Mouse (Mus musculus) spleen, postnatal 4 days (tissue): Measurements from ENCODE around the gene 1700001K19Rik.
"Not testable (repeated sequence)": the region's sequence is repeated elsewhere in the genome, so short reads cannot be mapped to it uniquely, and the experiment has no call there.

ENCODE experiments used
- DNase-seq, 2 experiments: peaks; one replicate each; pipeline ENCODE4 v3.0.0; 2022; ENCODE audit warnings: low spot score in 2 of 2

1700001K19Rik gene

DNA sequence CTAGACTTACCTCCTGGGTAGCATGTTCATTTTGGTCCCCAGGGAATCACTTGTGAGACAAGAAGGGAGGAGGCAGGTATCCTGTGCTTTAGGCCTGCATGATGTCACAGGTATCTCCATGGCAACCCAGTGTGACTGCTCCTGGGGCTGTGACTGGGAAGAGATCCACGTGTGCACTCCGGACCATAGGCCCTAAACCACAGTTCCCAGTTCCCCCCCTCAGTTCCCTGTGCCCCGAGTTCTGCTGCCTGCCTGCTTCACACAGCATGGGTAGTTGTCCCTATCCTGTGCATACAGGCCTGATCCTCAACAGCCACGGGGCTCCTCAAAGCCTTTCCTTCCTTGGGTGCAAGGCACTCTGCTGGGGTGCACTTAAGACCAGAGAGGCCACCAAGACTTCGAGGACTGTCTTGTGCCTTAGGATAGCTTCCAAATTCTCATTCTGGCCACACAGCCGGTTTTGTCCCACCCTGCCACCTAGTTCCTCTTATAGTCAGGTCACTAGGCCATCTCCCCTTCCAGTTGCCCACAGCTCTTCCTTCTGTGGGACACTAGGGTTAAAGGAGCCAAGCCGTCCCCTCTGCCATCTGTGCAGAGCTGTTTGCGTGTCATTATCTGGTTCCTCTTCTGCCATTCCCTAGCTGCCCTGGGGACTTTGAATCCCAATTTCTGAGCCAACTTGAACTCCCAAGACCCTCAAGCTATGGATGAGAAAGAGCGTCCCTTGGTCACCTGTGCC lies at the start of gene 1700001K19Rik:
Gene 1700001K19Rik (minus strand): TSS at position 59 of the 739 bp plus-strand sequence.
- DNase-seq = no peak

DNA sequence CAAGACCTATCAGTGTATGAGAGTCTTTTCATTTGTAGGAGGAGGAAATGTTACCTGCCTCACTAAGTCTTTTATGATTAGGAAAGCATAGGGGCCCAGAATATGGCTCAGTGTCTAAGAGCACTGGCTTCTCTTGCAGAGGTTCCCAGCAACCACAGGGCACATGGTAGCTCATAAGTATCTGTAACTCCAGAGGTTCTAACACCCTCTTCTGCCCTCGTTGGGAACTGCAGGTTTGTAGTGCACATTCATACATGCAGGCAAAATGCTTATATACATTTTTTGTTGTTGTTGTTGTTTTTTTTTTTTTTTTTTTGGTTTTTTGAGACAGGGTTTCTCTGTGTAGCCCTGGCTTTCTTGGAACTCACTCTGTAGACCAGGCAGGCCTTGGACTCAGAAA lies 44.0 kb upstream of the 1700001K19Rik start:
- no peak for DNase-seq

DNA sequence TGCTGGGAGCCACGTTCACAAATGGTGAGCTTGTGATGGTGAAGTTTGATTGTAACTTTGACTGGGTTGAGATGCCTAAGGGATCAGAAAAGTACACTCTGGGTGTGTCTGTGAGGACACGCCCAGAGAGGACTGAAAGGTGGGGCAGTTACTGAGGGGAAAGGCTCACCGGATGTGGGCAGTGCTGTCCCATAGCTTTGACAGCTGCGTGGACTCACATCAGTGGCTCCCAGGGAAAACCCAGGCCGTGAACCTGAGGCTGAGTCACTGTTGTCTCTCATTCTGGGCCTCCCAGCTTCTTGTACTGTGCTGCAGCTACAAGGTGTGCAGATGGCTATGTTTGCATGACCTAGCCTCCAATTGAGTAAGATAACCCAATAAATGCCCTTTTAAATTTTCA lies 43.1 kb upstream of the 1700001K19Rik start:
- no peak for DNase-seq

DNA sequence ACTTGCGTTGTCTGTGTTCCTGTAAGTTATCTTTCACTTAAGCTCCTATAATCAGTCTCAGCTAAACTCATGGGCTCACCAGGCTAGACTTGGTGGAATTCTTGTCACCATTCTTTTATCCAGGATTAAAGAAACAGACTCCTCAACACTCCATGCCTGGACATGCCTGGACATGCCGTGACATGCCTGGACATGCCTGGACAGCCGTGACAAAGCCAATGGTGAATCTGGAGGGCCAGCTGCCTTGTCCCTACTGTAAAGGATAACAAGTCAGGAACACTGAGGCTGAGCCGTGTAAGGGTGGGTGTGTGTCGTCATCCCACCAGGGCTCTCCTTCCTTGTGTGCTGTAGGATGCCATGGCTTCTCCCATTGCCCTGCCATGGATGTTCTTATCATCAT lies 42.6 kb upstream of the 1700001K19Rik start:
- no peak for DNase-seq

DNA sequence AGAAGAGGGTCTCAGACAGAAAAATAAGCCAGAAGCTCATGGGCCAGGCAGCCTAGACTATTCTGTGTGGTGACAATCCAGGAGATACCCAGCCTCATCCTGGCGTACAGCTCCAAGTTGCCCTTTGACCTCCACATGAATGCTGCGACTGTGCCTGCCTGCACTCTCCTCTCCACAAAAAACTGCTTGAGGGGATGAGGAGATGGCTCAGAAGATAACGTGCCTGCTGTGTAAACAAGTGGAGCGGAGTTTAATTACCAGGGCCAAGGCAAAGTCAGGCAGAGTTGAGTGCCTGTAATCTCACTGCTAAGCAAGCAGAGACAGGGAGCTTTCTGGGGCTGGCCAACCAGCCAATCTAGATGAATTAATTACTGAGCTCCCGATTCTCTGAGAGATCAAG lies 33.6 kb upstream of the 1700001K19Rik start:
- DNase-seq = no peak

DNA sequence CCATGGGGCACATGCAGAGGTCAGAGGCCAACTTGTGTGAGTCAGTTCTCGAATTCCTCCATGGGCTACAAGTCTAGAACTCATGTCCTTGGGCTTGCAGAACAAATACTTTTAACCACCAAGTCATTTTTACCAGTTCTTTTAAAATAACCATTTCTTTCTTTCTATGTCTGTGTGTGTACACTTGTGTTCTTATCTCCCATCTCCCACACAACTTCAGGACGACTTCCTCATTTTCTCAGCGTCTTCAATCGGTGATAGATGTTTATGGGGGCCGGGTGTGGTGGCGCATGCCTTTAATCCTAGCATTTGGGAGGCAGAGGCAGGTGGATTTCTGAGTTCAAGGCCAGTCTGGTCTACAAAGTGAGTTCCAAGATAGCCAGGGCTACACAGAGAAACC lies 31.8 kb upstream of the 1700001K19Rik start:
- no peak for DNase-seq

DNA sequence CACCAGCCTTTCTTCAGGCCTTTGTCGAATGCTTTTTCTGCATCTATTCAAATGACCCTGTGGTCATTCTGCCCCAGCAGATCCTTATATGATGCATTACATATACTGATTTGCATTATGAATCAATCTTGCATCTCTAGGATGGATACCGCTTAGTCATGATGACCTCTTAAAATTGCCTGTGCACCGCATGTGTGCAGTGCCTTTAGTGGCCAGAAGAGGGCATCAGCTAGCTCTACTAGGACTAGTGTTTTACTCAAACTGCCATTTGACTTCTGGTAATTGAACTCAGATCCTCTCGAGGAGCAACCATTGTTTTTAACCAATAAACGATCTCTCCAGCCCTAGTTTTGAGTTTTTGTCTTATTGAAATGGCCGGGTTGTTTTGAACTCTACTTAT lies 31.4 kb upstream of the 1700001K19Rik start:
- peak in 1 of 2 experiments; percentile 35 for DNase-seq

DNA sequence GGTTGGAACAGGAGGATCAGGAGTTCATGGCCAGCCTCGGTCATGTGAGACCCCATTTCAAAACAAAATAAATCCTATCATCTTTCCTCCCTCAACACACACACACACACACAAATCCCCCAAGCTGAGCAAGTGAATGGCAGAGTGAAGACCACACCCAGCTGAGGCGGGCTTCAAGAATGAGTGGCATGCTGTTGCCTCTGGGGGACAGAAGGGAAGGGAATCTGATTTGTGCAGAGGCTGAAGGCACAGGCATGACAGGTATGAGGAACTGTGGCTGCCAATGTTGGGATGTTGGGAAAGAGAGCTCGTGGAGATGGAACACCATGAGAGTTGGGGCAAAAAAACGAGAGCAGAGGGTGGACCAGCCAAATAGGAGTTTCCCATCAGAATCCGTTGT lies 28.9 kb upstream of the 1700001K19Rik start:
- DNase-seq = no peak

DNA sequence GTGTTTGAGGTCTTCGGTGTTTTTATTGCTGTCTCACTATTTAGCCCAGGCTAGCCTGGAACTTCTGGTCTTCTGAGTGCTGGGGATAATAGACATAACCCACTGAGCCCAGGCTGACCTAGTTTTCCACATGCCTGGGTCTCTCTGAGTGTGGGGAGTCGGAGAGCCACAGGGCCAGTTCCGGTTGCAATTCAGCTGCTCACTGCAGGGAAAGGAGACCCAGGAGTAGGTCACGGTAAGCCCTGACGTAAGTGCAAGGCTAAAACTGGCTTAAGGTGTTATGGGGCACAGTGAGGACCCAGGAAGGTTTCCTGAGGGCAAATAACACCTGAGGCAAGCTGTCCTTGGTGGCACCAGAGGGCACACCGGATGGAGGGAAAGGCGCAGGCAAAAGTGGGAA lies 25.0 kb upstream of the 1700001K19Rik start:
- no peak for DNase-seq

DNA sequence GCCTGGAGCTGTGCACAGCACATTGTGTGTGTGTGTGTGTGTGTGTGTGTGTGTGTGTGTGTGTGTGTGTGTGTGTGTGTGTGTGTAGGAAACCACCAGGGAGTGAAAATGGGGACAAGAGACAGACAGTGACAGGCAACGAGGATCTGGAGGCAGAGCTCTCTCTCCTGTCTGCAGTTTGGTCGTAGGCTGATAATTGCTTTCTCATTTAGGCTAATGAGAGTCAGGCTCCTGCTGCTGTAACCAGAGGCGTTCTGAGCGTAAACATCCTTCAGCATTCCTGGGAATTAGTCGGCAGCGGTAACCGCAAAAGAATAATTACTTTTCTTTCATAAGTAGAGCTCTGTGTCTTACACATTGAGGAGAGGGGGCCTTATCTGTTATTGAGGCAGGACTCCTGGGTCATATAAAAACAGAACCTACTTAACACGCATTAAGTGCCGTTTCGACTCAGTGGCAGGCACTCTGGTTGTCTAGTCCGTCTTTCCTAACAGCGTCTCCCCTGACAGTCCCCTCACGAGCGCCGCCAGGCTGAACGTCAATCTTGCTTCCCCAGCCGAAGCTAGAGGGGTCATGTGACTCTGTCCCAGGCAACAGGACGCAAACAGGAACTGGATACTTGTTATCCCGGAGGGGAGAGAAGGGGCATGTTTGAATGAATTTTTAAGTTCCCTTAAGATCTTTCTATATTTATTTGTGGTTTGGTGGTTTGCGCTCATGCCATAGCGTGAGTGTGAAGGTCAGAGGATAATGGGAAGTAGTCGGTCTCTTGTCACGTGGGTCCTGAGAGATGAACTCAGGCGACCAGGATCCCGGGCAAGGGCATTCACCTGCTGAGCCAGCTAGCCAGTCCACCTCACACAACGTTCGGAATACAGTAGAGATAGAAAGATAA lies 24.2 kb upstream of the 1700001K19Rik start:
- DNase-seq = peak in 1 of 2 experiments; percentile 39

DNA sequence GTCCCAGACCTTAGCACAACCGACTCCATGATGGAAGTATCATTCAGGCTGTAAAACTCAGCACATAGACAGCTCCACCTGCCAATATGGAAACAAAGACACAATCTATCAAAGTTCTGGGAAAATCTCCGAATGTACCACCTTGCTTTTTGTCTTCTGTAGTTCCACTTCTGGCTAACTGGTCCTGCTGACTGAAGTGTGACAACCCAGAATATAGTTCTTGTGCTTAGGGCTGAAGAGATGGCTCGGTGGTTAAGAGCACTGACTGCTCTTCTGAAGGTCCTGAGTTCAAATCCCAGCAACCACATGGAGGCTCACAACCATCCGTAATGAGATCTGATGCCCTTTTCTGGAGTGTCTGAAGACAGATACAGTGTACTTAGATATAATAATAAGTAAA lies 23.0 kb upstream of the 1700001K19Rik start:
- DNase-seq = not testable (repeated sequence)

DNA sequence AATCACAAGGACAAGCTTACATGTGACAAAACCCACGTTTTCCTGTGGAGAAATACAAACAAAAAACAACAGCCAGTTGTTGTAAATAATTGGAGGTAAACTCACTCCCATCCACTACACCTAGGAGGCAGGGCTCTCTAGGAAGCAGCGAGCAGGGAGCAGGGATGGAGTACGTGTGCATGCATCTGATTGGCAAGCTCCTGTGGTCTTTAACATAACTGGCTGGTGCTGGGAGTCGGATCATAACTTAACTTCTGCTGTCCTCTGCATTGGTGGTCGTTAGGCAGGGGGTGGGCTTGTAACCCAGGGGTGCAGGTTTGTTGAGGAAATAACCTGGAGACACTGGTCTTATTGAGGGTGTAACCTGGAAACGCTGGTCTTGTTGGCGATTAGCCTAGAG lies 21.3 kb upstream of the 1700001K19Rik start:
- no peak for DNase-seq

DNA sequence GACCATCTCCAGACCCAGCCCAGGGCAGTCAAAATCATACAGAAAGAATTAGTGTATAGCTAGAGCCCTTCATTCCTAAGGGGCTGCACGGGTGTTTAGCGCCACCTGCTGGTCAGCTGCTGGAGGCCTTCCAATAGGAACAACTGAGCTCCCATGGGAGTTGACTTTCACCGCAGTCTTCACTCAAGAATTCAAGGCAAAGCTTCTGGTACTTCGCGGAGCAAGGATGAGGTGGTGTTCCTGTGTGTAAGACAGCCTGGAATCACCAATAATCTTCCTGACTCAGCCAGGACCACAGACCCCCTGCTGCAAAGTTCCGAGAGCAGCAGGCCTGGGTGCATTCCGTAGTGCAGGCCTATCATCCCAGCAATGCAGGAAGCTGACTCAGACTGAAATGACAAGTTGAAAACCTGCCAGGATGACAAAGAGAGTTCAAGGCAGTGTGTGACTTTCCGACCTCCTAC lies 20.6 kb upstream of the 1700001K19Rik start:
- peak; percentile 83 to 96 for DNase-seq

DNA sequence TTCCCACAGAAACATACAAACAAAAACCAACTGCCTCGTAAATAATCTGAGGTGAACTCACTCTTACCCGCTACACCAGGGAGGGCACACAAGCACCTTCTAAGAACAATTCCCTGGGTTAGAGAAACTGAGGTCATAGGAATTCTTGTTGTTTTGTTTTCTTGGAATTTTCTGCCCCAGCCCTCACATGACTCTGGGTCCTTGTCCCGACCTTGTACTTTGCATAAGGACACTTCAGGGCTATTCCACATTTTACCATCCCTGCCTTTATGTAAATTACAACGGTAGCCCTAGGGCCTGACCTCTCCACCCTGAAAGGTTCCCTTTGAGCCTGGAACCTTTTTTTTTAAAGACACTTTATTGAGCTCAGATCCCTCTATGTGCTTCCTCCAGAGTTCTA lies 20.1 kb upstream of the 1700001K19Rik start, which contains the start of gene Hsp90aa1:
Gene Hsp90aa1 (minus strand): TSS at position 173 of the 400 bp plus-strand sequence.
- no peak for DNase-seq

DNA sequence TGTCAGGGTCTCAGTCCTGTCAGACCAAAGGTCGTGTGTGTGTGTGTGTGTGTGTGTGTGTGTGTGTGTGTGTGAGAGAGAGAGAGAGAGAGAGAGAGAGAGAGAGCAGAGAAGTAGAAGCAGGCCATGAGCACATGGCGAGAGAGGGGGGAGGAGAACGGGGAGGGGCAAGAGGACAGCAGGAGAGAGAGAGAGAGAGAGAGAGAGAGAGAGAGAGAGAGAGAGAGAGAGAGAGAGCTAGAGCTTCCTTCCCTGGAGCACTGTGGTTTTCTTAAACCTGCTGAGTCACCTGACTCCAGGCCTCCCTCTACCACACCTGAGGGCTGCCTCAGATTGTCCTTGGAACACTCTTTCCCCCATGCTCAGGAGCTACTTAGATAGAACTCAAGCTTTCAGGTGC lies 18.9 kb upstream of the 1700001K19Rik start:
- not testable (repeated sequence) for DNase-seq

DNA sequence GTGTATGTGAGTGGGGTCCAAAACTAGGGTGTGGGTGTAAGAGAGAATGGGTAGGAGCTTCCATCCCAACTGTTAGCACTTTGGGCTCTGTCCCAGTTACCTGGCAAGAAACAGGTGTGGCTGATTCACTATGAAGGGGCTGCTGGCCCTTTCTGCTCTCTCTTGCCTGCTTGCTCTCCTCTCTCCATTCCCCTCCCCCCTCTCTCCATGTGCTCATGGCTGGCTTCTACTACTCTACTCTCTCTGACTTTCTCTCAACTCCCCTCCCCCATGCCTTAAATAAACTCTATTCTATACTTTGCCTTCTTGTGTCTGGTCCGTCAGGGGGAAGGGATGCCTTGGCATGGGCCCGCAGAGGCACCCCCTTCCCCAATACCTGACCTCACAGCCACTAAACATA lies 18.3 kb upstream of the 1700001K19Rik start:
- no peak for DNase-seq

DNA sequence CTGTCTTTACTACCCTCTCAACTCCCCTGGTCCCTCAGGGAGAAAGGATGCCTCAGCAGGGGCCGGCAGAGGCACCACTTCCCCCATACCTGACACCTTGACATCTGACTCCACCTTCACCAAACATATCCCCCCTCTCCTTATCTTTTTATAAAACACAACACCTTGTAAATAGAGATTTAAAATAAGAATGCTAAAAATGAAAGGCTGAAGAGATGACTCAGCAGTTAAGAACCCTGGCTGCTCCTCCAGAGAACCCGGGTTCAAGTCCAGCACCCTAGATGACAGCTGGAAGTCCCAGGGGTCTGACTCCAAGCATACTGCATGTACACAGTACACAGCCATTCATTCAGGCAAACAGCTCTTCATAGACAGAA lies 16.7 kb upstream of the 1700001K19Rik start:
- no peak for DNase-seq

DNA sequence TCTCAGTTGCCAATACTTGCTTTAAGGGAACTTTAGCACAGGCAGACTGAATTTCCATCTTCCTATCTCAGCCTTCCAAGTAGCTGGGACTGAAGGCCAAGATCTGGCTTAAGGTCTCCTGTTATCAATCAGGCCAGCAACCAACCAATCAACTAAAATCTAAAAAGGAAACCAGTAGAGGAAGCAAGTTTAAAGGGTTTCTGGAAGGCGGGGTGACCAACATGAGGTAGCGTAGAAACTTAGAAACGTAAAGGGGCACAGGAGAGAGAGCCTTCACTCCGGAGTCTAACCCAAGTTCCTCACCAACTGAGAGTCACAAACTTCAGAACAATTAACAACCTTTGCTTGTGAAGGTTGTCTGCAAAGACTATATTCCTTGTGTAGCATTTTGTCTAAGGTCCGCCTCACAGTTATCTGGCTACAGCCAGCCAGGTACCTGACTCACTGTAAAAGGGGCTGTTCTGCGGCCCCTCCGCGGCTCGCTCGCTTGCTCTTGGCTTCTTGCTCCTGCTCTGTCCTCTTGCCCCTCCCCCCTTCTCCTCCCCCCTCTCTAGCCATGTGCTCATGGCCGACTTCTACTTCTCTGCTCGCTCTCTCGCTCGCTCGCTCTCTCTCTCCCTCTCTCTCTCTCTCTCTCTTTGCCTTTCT lies 16.2 kb upstream of the 1700001K19Rik start:
- DNase-seq = no peak

DNA sequence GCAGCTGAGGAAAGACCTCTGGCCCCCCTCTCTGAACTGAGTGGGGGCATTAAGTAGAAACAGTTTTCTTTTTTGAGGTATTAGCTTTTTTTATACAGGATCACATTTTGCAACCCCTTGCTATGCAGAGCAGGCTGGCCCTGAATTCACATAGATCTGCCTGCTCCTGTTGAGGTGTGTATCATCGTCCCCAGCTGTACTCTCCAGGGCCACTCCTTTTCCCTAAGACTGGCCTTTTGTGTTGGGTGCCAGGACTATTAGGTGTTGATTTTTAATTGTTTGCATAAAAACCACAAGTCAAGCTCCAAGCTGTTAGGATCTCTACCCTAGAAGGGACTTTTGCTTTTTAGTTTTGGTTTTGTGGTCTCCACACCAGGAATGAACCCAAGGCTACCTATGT lies 15.7 kb upstream of the 1700001K19Rik start:
- no peak for DNase-seq

DNA sequence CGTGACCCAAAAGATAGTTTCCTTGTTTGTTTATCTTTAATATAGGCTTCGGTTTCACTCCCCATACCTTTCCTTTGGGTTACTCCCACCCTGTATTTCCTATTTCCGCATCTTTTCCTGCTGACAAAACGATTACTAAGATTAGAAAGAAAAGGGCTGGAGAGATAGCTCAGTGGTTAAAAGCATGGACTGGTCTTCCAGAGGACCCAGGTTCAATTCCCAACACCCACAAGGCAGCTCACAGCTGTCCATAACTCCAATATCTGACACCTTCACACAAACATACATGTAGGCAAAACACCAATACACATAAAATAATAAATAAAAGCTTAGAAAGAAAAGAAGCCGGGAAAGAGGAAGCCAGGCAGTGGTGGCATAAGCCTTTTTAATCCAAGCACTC lies 15.0 kb upstream of the 1700001K19Rik start:
- DNase-seq = no peak

DNA sequence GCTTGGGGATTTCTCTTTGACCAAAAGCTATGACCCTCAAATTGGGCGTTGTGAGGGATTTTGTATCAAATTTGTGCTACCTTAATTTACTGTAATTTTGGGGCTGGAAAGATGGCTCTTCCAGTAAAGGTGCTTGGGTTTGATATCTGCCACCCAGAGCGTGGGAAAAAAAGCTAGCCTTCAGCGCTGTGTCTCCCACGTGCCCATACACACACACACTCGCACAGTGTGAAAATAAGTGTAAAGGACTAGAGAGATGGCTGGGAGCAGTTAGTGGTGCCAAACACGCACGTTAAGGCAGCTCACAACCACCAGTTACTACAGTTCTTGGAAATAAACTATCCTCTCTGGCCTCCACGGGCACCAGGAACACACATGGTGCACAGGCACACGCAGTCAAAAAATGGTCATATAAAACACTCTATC lies 14.6 kb upstream of the 1700001K19Rik start:
- no peak for DNase-seq
